Mouse (Mus musculus) hindbrain, embryonic 14.5 days (tissue): ENCODE data around the gene Slc24a2. TPM values are rescaled to one million over a fixed set of nuclear protein-coding genes. Genes with fewer than 3 reads are reported as not detected.

Source experiments
- ATAC-seq: fragments of 200-750 bp; cut with Nextera tagmentation; 2 replicates; pipeline ENCODE4 v1.8.0; 2017; ENCODE audit warnings: moderate number of reproducible peaks, mild to moderate bottlenecking, moderate TSS enrichment, moderate library complexity; ENCODE audit not compliant: low FRiP score
- DNase-seq: peaks from one replicate; pipeline ENCODE4 v3.0.0-alpha.2; 2015; ENCODE audit warnings: low spot score
- H3K27ac ChIP-seq: fragments of 300-500 bp; sonication (generic); 2 replicates; pipeline ENCODE4 v1.5.1; 2014; ENCODE audit warnings: mild to moderate bottlenecking, moderate library complexity
- H3K27me3 ChIP-seq: fragments of 300-500 bp; sonication (generic); 2 replicates; pipeline ENCODE4 v1.6.1; 2014; ENCODE audit warnings: mild to moderate bottlenecking, low read length, mixed read lengths; ENCODE audit not compliant: control insufficient read depth, insufficient read depth
- H3K36me3 ChIP-seq: fragments of 300-500 bp; sonication (generic); replicated peaks from 2 replicates; pipeline ENCODE4 v1.6.1; 2014; ENCODE audit not compliant: control insufficient read depth, insufficient read depth
- H3K4me1 ChIP-seq: fragments of 300-500 bp; sonication (generic); replicated peaks from 2 replicates; pipeline ENCODE4 v1.6.1; 2014; ENCODE audit warnings: antibody characterized with exemption, low read length, mixed read lengths; ENCODE audit not compliant: control insufficient read depth, insufficient read depth
- H3K4me2 ChIP-seq: fragments of 300-500 bp; sonication (generic); replicated peaks from 2 replicates; pipeline ENCODE4 v1.6.1; 2014; ENCODE audit warnings: mild to moderate bottlenecking, moderate library complexity
- H3K4me3 ChIP-seq: fragments of 300-500 bp; sonication (generic); replicated peaks from 2 replicates; pipeline ENCODE4 v1.5.1; 2014; ENCODE audit warnings: mild to moderate bottlenecking, low read length
- H3K9ac ChIP-seq: fragments of 300-500 bp; sonication (generic); 2 replicates; pipeline ENCODE4 v1.6.1; 2014
- H3K9me3 ChIP-seq: fragments of 300-500 bp; sonication (generic); 2 replicates; pipeline ENCODE4 v1.6.1; 2016; ENCODE audit warnings: low read length; ENCODE audit not compliant: control insufficient read depth
- WGBS: fragments of 180-500 bp; shearing (Covaris S2); extraction: QIAGEN DNeasy Blood & Tissue Kit; methylation state at CpG from one replicate; pipeline ENCODE4 v1.1.7; 2014; 5-methylcytosine and 5-hydroxymethylcytosine counted together
- polyA plus RNA-seq: library from polyadenylated mRNA; unstranded; fragments of >200 nt; fragmentation: Nextera tagmentation; extraction: Ambion mirVana; gene quantifications from 2 replicates; pipeline ENCODE4 v1.2.1, GENCODE M21; 2014

The Slc24a2 gene
- polyA plus RNA-seq, 1 experiment from 2014 or later = 5.7 TPM

DNA sequence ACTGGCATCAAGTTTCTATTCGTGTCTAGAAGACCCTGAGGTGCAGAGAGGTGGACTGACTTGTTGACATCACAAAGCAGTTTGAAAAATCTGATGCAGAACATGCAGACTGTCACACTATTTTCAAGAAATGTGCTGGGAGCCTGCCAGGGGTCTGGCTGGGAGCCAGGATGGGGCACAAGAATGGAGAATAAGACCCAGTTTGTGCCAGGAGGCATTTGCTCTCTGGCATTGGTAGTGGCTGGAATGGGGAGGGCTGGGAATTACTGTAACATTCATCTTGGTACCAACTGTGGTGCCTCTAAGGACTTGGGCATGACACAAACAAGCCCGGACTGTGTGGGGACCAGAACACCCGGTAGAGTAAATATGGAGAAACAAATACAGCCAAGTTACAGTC lies 89.4 kb downstream of the Slc24a2 start:
- Histone ChIP-seq H3K4me1 (peaks cover 9% of the 10 kb centered on the region; the same call in 1 of the 2 replicates), H3K4me3 (no peak overlapping the region), H3K4me2 (no peak overlapping the region), H3K9ac (no peak overlapping the region), H3K36me3 (no peaks in the 10 kb centered on the region), H3K9me3 (no peaks in the 10 kb centered on the region), H3K27me3 (no peaks in the 10 kb centered on the region), H3K27ac (no peak overlapping the region)
- ATAC-seq (peak; percentile 60; the same call in 1 of the 2 replicates), DNase-seq (peak; percentile 53)
- WGBS = 55% methylated on average over 3 of the region's 3 CpGs

DNA sequence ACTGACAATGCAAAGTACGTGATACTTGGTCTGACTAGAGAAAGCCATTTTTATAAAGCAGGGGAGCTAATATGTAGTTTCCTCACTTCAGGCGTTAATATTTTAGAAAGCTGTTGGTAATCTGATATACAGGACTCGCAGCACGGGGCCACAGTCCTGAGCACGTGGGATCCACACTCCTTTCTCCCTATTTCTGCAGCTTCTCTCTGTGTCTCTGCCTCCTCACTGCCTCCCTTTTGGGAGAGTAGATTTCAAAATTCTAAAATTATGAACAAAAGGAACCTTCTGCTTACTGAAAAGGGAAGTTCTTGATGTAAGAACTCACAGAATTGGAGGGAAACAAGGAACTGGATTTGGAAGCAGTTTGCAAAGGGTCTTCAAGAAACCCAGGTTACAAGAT lies 97.8 kb downstream of the Slc24a2 start:
- H3K9me3 ChIP-seq = no peaks in the 10 kb centered on the region
- no peak for ATAC-seq
- no peaks in the 10 kb centered on the region for H3K27me3 ChIP-seq
- 86% methylated on average over 5 of the region's 5 CpGs for WGBS
- H3K9ac ChIP-seq = no peak overlapping the region
- H3K4me3 ChIP-seq = no peak overlapping the region
- H3K27ac ChIP-seq = no peak overlapping the region
- no peaks in the 10 kb centered on the region for H3K4me1 ChIP-seq
- H3K36me3 ChIP-seq = no peaks in the 10 kb centered on the region
- H3K4me2 ChIP-seq = no peak overlapping the region
- no peak for DNase-seq

DNA sequence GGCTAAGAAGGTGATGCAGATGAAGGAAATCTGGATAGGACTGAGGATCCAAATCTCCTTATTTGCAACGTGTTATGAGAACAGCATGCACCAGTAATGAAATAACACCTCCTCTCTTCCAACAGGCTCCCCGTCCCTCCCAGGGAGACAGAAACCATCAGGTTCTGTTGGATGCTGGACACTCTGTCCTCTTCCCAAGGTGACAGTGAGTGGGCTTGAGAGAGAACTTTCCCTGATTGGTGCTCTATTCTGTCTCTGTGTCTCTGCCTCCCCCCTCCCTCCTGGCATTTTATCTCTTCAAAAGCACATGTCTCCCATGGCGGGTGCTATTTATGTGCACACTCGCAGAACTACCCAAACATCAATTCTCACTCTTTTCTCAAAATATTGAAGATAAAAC lies 103.5 kb downstream of the Slc24a2 start:
- Histone ChIP-seq H3K27me3 (no peaks in the 10 kb centered on the region), H3K4me3 (no peak overlapping the region), H3K36me3 (no peaks in the 10 kb centered on the region), H3K4me1 (no peaks in the 10 kb centered on the region), H3K9me3 (no peaks in the 10 kb centered on the region), H3K4me2 (no peak overlapping the region), H3K27ac (no peak overlapping the region), H3K9ac (no peak overlapping the region)
- DNase-seq (no peak), ATAC-seq (no peak)
- WGBS = 83% methylated on average over 4 of the region's 4 CpGs

DNA sequence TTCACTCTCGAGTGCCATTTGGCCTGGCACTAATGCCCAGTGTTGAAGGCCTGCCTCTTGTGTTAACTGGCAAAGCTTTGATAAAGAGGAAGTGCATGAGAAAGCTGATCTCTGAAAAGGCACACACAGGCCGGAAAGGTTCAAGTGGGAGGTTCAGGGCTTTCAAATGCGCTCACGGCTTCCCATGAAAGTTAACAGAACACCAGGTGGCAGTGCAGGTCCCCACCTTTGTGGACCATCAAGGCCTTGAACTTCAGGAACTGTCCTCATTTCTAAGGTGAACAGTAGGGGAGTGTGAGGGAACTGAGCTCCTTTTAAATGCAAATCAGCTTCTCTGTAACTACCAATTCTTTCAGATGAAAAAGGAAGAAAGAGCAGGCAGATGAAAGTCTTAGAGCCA lies 110.5 kb downstream of the Slc24a2 start:
- Histone ChIP-seq H3K9me3 (no peaks in the 10 kb centered on the region), H3K9ac (no peak overlapping the region), H3K4me3 (no peak overlapping the region), H3K4me2 (no peak overlapping the region), H3K27me3 (no peaks in the 10 kb centered on the region), H3K27ac (no peak overlapping the region), H3K36me3 (no peaks in the 10 kb centered on the region), H3K4me1 (no peaks in the 10 kb centered on the region)
- 56% methylated on average over 4 of the region's 4 CpGs for WGBS
- DNase-seq (no peak), ATAC-seq (no peak)

DNA sequence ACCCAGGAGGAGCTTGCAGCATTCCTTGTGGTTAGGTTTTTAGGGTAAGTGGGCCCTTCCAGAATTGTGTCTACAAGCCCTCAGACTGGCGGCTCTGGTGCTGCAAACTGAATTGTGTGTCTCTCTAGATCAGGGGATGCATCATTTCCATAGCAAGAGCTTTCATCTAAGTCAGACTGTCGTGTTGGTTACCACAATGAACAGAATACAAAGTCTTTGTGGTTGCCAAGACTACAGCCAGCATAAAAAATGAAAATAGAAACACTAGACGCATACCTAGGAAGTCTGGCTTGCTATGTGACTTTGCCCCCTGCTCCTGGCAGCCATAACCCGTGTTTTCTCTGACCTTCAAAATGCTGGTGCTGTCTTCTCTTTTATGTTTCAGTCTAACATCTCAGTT lies 114.6 kb downstream of the Slc24a2 start:
- H3K4me1 ChIP-seq = no peaks in the 10 kb centered on the region
- no peak overlapping the region for H3K4me2 ChIP-seq
- no peak overlapping the region for H3K9ac ChIP-seq
- DNase-seq = no peak
- H3K36me3 ChIP-seq = no peaks in the 10 kb centered on the region
- H3K27me3 ChIP-seq = no peaks in the 10 kb centered on the region
- ATAC-seq = no peak
- H3K9me3 ChIP-seq = no peaks in the 10 kb centered on the region
- H3K4me3 ChIP-seq = no peak overlapping the region
- no peak overlapping the region for H3K27ac ChIP-seq
- 44% methylated on average over 4 of the region's 4 CpGs for WGBS

DNA sequence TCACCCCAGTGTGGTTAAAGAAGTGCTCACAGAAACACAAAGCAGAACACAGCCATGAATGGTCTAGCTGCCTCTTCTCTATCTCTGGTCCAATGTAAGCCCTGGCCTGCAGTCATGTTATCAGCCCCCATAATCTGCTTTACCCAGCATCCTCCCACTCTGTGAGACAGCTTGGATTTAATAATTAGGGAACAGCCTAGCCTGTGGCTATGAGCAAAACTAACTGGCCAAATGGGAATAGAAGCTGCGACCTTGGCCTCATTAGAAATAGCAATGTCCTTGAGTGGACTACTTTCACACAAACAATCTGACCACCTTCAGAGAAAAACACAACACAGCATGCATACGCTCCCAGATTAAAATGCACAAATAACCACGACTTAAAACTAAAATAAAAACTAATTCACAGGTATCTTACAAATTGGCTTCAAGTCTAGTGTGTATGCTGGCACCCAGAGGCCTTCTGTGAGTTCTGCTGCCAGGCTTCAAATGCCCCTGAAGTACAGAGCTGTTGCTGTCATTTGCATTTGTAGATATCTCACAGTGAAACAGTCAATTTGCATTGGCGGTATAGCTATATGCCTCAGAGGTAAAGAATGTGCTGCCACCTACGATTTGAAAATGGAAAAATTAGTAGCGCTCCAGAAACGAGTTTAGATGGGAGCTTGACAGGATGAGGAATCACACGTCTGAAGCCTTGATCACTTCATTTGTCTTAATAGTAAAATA lies 120.8 kb downstream of the Slc24a2 start:
- H3K27ac ChIP-seq = no peak overlapping the region
- ATAC-seq (no peak), DNase-seq (no peak)
- H3K9me3 ChIP-seq = no peaks in the 10 kb centered on the region
- no peaks in the 10 kb centered on the region for H3K27me3 ChIP-seq
- no peaks in the 10 kb centered on the region for H3K36me3 ChIP-seq
- H3K9ac ChIP-seq = no peak overlapping the region
- no peak overlapping the region for H3K4me3 ChIP-seq
- H3K4me1 ChIP-seq = no peaks in the 10 kb centered on the region
- WGBS = 74% methylated on average over 8 of the region's 8 CpGs
- no peak overlapping the region for H3K4me2 ChIP-seq

DNA sequence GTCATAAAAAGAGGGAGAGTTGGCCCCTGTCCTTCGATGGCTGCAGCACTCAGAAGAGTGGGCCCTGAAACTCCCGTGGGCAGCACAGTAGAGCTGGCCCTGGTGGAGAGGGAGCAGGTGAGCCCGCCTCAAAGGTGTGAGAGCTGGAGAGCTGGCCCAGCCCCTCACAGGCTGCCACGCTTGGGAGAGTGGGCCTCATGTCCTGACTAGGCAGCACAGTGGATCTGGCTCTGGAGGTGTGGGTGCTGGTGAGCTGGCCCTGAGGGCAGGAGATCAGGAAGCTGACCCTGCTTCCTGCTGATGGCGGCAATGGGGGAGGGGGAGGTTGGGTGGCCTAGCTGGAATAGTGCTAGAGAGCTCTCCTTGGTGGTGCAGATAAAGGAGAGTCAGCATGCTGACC lies 129.3 kb downstream of the Slc24a2 start:
- ATAC-seq (no peak), DNase-seq (no peak)
- no peaks in the 10 kb centered on the region for H3K4me1 ChIP-seq
- H3K27me3 ChIP-seq = no peaks in the 10 kb centered on the region
- H3K9me3 ChIP-seq = no peaks in the 10 kb centered on the region
- no peaks in the 10 kb centered on the region for H3K36me3 ChIP-seq
- H3K27ac ChIP-seq = no peak overlapping the region
- no peak overlapping the region for H3K4me2 ChIP-seq
- H3K9ac ChIP-seq = no peak overlapping the region
- WGBS = 78% methylated on average over 5 of the region's 5 CpGs
- no peak overlapping the region for H3K4me3 ChIP-seq

DNA sequence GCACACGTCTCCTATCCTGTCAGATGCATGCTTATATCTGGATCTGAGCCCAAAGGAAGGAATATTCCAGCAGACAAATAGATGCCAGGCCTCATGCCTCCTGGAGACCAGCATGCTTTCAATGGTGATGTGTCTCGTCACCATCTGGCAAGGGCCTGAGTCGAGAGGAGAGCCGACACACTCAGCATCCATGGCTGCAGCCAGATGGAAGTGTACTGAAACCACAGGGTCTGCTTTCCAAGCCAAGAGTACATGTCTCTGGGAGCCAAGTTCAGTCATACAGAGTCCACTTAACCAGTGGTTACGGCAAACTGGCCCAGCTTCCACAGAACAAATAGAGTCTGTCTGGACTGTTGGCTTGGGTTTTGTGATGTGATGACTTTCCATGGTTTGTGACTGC lies 134.1 kb downstream of the Slc24a2 start:
- Histone ChIP-seq H3K4me1 (no peaks in the 10 kb centered on the region), H3K27ac (no peak overlapping the region), H3K36me3 (no peaks in the 10 kb centered on the region), H3K4me3 (no peak overlapping the region), H3K9me3 (no peaks in the 10 kb centered on the region), H3K9ac (no peak overlapping the region), H3K27me3 (no peaks in the 10 kb centered on the region), H3K4me2 (no peak overlapping the region)
- peak; percentile 44 for DNase-seq
- peak; percentile 37; the same call in 1 of the 2 replicates for ATAC-seq
- 71% methylated on average over 5 of the region's 5 CpGs for WGBS

DNA sequence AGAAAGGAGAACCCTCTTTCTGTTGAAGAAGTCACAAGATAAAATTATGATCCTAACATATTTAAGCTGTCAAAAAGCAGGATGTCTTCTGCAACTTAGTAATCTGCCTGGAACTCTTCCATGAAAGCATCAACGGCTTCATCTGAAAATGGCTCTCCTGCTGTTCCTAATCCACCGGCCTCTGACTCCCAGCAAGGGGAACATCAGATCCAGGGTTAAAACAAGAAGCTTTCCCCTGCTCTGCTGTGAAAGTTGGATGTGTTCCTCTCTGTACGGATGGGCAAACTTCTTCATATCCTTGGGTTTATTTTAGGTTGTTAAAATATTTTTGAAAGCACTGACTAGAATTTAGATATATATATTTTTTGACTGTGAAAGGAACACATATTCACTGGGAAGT lies 136.7 kb downstream of the Slc24a2 start:
- no peaks in the 10 kb centered on the region for H3K27me3 ChIP-seq
- no peaks in the 10 kb centered on the region for H3K36me3 ChIP-seq
- H3K4me1 ChIP-seq = no peaks in the 10 kb centered on the region
- WGBS = 90% methylated on average over 3 of the region's 3 CpGs
- no peak overlapping the region for H3K9ac ChIP-seq
- H3K4me3 ChIP-seq = no peak overlapping the region
- H3K27ac ChIP-seq = no peak overlapping the region
- H3K4me2 ChIP-seq = no peak overlapping the region
- no peak for DNase-seq
- H3K9me3 ChIP-seq = no peaks in the 10 kb centered on the region
- ATAC-seq = no peak

DNA sequence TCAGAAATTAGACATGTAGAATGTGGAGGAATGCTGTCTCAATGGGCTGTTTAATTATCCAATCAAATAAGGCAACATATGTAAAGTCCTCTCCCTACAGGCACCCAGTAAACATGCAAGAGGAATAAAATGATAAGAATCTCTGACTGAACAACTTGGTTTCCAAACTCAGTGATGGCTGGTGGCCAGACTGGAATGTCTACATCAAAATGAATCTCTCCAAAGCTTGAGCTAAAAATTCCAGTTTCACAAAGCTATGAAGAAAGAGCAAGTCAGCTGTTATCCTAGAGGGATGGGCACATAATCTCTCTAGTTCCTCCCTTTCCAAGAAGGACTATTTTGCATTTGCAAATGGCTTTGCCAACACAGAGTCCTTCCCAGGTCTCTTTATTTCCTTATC lies 139.4 kb downstream of the Slc24a2 start:
- H3K4me2 ChIP-seq = no peak overlapping the region
- ATAC-seq (no peak), DNase-seq (no peak)

More for the DNA sequence above, 139.4 kb downstream of the Slc24a2 start:
- Histone ChIP-seq H3K4me3 (no peak overlapping the region), H3K36me3 (no peaks in the 10 kb centered on the region), H3K4me1 (no peaks in the 10 kb centered on the region; the same call in 1 of the 2 replicates), H3K27ac (no peak overlapping the region), H3K27me3 (no peaks in the 10 kb centered on the region), H3K9me3 (no peaks in the 10 kb centered on the region), H3K9ac (no peak overlapping the region)
